Mouse (Mus musculus) midbrain, embryonic 15.5 days (tissue): ENCODE data around the gene Slc17a1. TPM values are rescaled to one million over a fixed set of nuclear protein-coding genes. Genes with fewer than 3 reads are reported as not detected.

Source experiments
- ATAC-seq: fragments of 200-750 bp; cut with Nextera tagmentation; replicated peaks from 2 replicates; pipeline ENCODE4 v1.8.0; 2017; ENCODE audit warnings: moderate TSS enrichment
- H3K27ac ChIP-seq: fragments of 300-500 bp; sonication (generic); 2 replicates; pipeline ENCODE4 v1.5.1; 2015; ENCODE audit warnings: mild to moderate bottlenecking, inconsistent platforms
- H3K27me3 ChIP-seq: fragments of 300-500 bp; sonication (generic); replicated peaks from 2 replicates; pipeline ENCODE4 v1.6.1; 2015; ENCODE audit warnings: inconsistent platforms
- H3K36me3 ChIP-seq: fragments of 300-500 bp; sonication (generic); replicated peaks from 2 replicates; pipeline ENCODE4 v1.6.1; 2015; ENCODE audit warnings: inconsistent platforms
- H3K4me1 ChIP-seq: fragments of 300-500 bp; sonication (generic); 2 replicates; pipeline ENCODE4 v1.6.1; 2015; ENCODE audit warnings: inconsistent platforms
- H3K4me2 ChIP-seq: fragments of 300-500 bp; sonication (generic); 2 replicates; pipeline ENCODE4 v1.6.1; 2015; ENCODE audit warnings: inconsistent platforms, mild to moderate bottlenecking, moderate library complexity
- H3K4me3 ChIP-seq: fragments of 300-500 bp; sonication (generic); 2 replicates; pipeline ENCODE4 v1.5.1; 2015; ENCODE audit warnings: mild to moderate bottlenecking, inconsistent platforms
- H3K9ac ChIP-seq: fragments of 300-500 bp; sonication (generic); 2 replicates; pipeline ENCODE4 v1.6.1; 2015; ENCODE audit warnings: mild to moderate bottlenecking, inconsistent platforms
- H3K9me3 ChIP-seq: fragments of 300-500 bp; sonication (generic); 2 replicates; pipeline ENCODE4 v1.6.1; 2016; ENCODE audit warnings: inconsistent platforms
- WGBS: fragments of 180-500 bp; shearing (Covaris S2); methylation state at CpG from one replicate; pipeline ENCODE4 v1.1.7; 2015; ENCODE audit warnings: mixed read lengths; 5-methylcytosine and 5-hydroxymethylcytosine counted together
- polyA plus RNA-seq: library from polyadenylated mRNA; unstranded; fragments of >200 nt; fragmentation: Nextera tagmentation; extraction: Ambion mirVana; gene quantifications from 2 replicates; pipeline ENCODE4 v1.2.1, GENCODE M21; 2015

The Slc17a1 gene
- polyA plus RNA-seq, 1 experiment from 2014 or later: not detected

DNA sequence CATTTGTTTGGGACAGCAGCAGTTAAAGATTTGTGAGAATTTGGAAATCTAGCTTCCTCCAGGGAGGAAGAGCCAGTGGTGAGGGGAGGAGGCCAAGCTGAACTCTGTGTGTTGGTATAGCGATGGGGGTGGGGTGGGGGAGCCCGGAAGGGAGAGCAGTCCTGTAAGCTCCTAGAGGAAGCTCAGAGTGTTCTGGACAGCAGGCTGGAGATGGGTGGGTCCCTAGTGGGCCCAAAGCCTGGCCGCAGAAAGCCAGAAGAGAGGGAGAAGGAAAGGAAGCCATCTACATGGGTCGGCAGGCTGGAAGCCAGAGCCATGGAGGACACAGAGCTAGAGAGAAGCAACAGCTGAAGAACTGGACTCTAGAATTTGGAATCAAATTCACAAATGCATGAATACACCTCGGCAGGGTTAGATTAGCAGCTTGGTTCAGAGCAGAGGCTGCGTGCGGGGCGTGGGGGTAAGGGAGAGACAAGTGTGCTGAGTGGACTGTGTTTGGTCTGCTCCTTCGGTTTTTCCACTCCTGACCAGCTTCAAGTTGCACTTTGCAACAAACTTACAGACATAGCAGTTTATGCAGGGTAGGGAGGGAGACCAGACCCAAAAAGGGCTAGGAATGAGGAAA lies 1.4 kb upstream of the Slc17a1 start:
- 86% methylated on average over 9 of the region's 9 CpGs for WGBS

DNA sequence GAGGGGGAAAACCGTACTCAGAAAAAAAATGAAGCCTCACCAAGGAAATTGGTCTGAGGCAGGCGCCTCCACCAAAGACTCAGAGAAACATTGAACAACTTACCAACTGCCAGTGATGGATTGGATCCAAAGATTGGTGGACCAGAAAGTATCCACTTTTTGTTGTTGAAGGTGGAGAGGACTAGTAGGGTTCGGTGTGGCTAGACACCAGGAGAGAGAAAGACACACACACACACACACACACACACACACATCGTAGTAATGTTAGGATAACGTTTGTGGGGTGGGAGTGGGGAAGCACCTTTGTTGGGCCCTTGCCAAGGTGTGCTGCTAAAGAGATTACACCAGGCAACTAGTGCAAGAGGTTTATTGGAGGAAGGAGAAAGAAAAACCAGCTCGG lies 550 bp upstream of the Slc17a1 start:
- H3K4me1 ChIP-seq: no peaks in the 10 kb centered on the region
- ATAC-seq: no peak
- H3K9ac ChIP-seq: no peak overlapping the region
- no peaks in the 10 kb centered on the region for H3K27me3 ChIP-seq
- no peaks in the 10 kb centered on the region for H3K9me3 ChIP-seq
- no peaks in the 10 kb centered on the region for H3K36me3 ChIP-seq
- 92% methylated on average over 6 of the region's 6 CpGs for WGBS
- no peak overlapping the region for H3K4me2 ChIP-seq
- H3K4me3 ChIP-seq: no peak overlapping the region
- no peak overlapping the region for H3K27ac ChIP-seq

More for the DNA sequence above, 1.4 kb upstream of the Slc17a1 start:
- Histone ChIP-seq H3K9me3 (no peaks in the 10 kb centered on the region), H3K4me1 (no peaks in the 10 kb centered on the region), H3K4me3 (no peak overlapping the region), H3K27me3 (no peaks in the 10 kb centered on the region), H3K9ac (no peak overlapping the region), H3K4me2 (no peak overlapping the region), H3K27ac (no peak overlapping the region), H3K36me3 (no peaks in the 10 kb centered on the region)
- no peak for ATAC-seq

DNA sequence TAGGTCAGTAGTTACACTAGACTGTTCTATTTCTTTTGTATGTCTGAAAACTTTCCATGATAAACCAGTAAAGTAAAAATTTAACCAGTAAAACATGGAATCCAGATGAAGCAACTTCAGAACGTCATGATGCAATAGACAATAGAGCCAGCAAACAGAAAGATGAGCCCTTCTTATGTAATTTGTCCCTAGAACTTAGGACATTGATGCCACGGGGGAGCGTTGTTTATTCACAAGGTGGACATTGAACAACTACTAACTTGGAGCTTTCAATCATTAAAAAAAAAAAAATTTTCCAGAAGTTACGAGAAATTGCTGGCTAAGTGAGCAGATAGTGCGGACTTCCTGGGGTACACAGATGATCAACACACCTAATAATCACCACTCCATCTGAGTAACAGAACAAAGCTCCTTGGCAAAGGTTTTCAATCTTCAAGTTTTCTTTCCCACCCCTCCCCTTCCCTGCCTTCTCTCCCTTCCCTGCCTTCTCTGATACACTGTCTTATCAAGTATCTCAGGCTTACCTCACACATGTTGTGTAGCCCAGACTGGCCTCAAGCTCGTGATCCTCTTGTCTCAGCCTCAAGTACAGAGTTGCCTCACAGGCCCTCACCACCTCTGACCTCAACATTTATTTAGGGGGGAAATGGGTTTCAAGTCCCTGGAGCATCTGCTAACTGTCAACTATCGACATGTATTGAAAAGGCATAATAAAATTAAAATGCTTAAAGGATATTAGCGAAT lies 1.4 kb downstream of the Slc17a1 start:
- 94% methylated on average over 8 of the region's 8 CpGs for WGBS

DNA sequence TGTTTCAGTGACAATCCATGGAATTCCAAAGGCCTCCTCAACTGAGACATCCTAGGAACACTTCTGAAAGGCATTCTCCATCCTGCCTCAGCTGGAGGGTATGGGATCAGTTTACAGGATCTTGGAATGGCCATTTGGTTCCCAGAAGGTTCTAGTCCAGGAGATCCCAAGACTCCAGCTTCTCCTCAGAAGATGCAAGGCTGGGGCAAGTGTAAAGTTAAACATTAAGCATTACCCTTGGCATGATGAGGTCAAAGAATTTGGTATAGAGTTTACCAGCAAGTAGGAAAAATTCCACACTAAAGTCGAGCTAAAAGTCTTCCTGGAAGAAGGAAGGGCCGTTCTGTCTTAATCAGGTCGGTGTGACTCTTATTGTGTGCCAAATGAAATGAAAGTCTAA lies 2.4 kb downstream of the Slc17a1 start:
- H3K36me3 ChIP-seq: no peaks in the 10 kb centered on the region
- H3K4me1 ChIP-seq: no peaks in the 10 kb centered on the region
- no peak overlapping the region for H3K9ac ChIP-seq
- no peaks in the 10 kb centered on the region for H3K27me3 ChIP-seq
- H3K27ac ChIP-seq: no peak overlapping the region
- H3K4me2 ChIP-seq: no peak overlapping the region
- H3K9me3 ChIP-seq: no peaks in the 10 kb centered on the region
- WGBS: 77% methylated on average over 3 of the region's 3 CpGs
- no peak overlapping the region for H3K4me3 ChIP-seq
- ATAC-seq: no peak

More for the DNA sequence above, 1.4 kb downstream of the Slc17a1 start:
- H3K4me2 ChIP-seq: no peak overlapping the region
- H3K4me3 ChIP-seq: no peak overlapping the region
- no peaks in the 10 kb centered on the region for H3K27me3 ChIP-seq
- no peaks in the 10 kb centered on the region for H3K36me3 ChIP-seq
- no peak overlapping the region for H3K27ac ChIP-seq
- no peak for ATAC-seq
- H3K4me1 ChIP-seq: no peaks in the 10 kb centered on the region
- no peak overlapping the region for H3K9ac ChIP-seq
- no peaks in the 10 kb centered on the region for H3K9me3 ChIP-seq

DNA sequence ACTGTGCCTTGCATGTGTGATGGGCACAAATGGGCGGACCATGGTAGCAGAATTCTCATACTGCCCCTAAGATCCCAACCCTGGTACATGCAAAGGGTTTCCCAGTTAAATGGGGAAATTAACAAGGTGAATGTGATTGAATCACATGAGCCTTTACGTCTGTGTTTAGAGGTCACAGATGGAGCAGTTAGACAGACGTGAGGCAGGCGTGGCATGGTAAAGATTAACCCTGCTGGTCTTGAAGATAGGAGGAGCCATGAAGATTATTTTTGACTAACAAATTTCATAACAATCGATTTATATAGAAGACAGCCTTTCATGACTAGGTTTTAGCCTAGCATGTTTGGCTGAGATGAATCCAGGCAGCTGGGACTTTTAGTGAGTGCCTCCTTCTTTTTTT lies 5.6 kb downstream of the Slc17a1 start:
- WGBS: 88% methylated on average over 5 of the region's 5 CpGs
- no peak for ATAC-seq
- no peak overlapping the region for H3K4me3 ChIP-seq

DNA sequence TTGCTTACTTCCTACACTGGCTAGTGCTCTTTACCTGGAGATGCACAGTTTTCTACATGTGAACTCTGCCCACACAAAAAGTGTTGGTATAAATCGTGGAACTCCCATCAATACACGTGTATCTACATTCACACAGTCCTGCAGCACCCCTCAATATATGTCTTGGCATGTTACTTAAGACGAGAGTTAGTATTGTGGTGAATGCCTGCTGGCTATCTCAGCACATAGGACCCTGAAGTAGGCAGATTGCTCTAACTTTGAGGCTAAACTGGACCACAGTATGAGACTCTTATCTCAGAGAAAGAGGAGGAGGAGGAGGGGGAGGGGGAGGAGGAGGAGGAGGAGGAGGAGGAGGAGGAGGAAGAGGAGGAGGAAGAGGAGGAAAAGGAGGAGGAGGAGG lies 11.6 kb downstream of the Slc17a1 start:
- H3K4me1 ChIP-seq: no peaks in the 10 kb centered on the region
- no peaks in the 10 kb centered on the region for H3K9me3 ChIP-seq
- H3K9ac ChIP-seq: no peak overlapping the region
- ATAC-seq: no peak
- 83% methylated on average over 3 of the region's 3 CpGs for WGBS
- no peaks in the 10 kb centered on the region for H3K27me3 ChIP-seq
- H3K4me2 ChIP-seq: no peak overlapping the region
- no peak overlapping the region for H3K4me3 ChIP-seq
- H3K36me3 ChIP-seq: no peaks in the 10 kb centered on the region
- no peak overlapping the region for H3K27ac ChIP-seq

More for the DNA sequence above, 5.6 kb downstream of the Slc17a1 start:
- Histone ChIP-seq H3K36me3 (no peaks in the 10 kb centered on the region), H3K4me2 (no peak overlapping the region), H3K27ac (no peak overlapping the region), H3K4me1 (no peaks in the 10 kb centered on the region), H3K9ac (no peak overlapping the region), H3K27me3 (no peaks in the 10 kb centered on the region), H3K9me3 (no peaks in the 10 kb centered on the region)

DNA sequence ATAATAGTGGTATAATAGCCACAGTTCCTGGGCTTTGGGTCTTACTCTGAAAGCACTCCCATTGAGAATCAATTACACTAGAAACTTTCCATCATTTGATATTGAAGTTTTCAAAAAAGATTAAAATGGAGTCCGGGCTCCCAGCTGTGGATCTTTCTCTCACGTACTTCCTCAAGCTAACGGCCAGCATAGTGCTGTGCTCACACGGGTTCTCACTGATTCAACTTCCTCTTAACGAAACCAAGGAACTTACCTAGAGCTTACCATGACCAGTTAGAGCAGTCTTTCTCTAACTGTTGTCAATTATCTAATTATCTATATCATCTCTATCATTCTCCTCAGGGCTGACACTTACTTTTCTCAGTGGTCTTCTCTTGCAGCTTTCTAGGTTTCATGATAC lies 12.1 kb downstream of the Slc17a1 start:
- Histone ChIP-seq H3K4me1 (no peaks in the 10 kb centered on the region), H3K9ac (no peak overlapping the region), H3K4me2 (no peak overlapping the region), H3K36me3 (no peaks in the 10 kb centered on the region), H3K9me3 (no peaks in the 10 kb centered on the region), H3K27ac (no peak overlapping the region), H3K4me3 (no peak overlapping the region), H3K27me3 (no peaks in the 10 kb centered on the region)
- 93% methylated on average over 5 of the region's 5 CpGs for WGBS
- no peak for ATAC-seq

DNA sequence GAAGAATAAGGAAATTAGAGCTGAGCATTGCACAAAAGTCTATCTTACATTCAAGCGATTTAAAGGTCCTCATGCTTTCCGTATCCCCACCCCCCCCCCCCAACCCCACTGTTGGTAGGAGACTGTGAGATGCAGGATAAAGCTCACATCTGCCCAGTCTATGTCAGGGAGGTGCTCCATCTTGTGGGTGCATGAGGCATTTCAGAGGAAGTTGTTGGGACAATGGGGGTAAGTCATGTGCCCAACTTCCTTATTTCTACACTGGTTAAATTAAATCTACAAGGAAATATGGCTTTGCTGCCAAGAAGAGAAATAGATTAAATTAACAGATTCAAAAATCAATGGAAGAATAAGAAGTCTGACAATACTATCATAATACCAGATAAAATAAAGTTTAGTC lies 18.0 kb downstream of the Slc17a1 start:
- Histone ChIP-seq H3K27ac (no peak overlapping the region), H3K4me1 (no peaks in the 10 kb centered on the region), H3K27me3 (no peaks in the 10 kb centered on the region), H3K9me3 (no peaks in the 10 kb centered on the region), H3K36me3 (no peaks in the 10 kb centered on the region), H3K9ac (no peak overlapping the region), H3K4me2 (no peak overlapping the region), H3K4me3 (no peak overlapping the region)
- ATAC-seq: no peak
- WGBS: 31% methylated on average over 2 of the region's 2 CpGs

DNA sequence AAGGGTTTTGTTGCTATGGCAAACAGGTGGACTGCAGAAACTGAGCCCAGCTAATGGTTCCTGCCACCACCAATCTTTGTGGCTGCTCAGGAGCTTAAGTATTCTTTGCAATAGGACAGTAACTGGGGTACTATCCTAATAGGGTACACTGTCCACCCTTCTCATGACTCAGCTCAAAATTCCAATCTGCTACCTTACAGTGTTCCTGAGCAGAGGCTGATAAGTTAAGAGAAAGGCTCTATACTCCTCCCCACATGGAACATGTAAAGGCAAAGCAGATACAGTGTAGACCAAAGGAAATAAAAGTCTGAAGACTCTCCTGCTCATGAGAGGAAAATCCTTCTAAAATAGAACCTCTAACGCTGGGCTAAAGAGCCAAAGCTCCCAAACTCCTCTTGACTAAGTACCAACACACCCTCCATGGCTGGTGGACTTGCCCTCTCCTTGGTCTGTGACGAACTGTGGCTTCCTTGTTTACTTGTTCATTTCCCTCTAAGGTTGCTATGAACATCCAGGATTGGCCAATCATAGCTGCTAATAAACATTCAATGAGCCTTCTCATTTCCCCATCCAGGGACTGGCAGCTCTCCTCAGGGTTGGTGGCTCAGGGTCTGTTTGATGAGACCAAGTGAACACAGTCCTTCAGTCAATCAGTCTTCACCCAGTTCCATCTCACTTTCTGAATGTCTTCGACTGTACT lies 19.6 kb downstream of the Slc17a1 start:
- H3K4me1 ChIP-seq: no peaks in the 10 kb centered on the region
- H3K9me3 ChIP-seq: no peaks in the 10 kb centered on the region
- no peak for ATAC-seq
- no peaks in the 10 kb centered on the region for H3K27me3 ChIP-seq
- H3K27ac ChIP-seq: no peak overlapping the region
- no peak overlapping the region for H3K4me3 ChIP-seq
- 88% methylated on average over 3 of the region's 3 CpGs for WGBS
- no peak overlapping the region for H3K9ac ChIP-seq
- H3K4me2 ChIP-seq: no peak overlapping the region
- H3K36me3 ChIP-seq: no peaks in the 10 kb centered on the region

DNA sequence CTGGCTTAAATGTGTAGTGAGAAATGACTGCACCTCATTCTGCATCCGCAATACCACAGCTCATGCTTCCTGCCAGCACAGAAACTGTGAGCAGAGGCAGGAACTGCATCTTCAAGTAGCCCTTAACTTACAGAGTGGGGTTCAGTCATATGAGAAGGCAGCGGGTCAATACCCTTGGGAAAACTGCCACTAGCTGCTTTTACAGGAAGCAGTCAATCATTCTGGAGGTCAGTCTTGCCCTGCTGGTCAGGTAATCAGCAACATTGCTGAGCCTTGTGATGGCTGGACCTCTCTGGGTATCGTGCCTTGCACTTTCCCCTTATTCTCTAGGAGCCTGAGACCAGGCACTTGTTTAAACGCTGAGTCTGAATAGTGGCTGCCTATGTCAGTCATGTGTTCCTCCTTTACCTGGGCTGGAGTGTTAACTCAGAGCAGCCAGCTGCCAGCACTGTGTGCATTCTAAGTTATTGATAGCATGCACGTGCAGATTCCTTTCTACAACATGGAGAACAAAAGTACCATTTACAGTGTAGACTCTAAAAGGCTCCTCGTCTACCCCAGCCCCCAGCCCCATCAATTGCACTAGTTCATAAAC lies 21.6 kb downstream of the Slc17a1 start:
- no peaks in the 10 kb centered on the region for H3K9me3 ChIP-seq
- WGBS: 79% methylated on average over 6 of the region's 6 CpGs
- H3K4me3 ChIP-seq: no peak overlapping the region
- no peak overlapping the region for H3K9ac ChIP-seq
- no peak for ATAC-seq
- peaks cover 8% of the 10 kb centered on the region; the same call in 1 of the 2 replicates for H3K4me1 ChIP-seq
- H3K27ac ChIP-seq: no peak overlapping the region
- H3K27me3 ChIP-seq: no peaks in the 10 kb centered on the region
- no peak overlapping the region for H3K4me2 ChIP-seq
- H3K36me3 ChIP-seq: no peaks in the 10 kb centered on the region

DNA sequence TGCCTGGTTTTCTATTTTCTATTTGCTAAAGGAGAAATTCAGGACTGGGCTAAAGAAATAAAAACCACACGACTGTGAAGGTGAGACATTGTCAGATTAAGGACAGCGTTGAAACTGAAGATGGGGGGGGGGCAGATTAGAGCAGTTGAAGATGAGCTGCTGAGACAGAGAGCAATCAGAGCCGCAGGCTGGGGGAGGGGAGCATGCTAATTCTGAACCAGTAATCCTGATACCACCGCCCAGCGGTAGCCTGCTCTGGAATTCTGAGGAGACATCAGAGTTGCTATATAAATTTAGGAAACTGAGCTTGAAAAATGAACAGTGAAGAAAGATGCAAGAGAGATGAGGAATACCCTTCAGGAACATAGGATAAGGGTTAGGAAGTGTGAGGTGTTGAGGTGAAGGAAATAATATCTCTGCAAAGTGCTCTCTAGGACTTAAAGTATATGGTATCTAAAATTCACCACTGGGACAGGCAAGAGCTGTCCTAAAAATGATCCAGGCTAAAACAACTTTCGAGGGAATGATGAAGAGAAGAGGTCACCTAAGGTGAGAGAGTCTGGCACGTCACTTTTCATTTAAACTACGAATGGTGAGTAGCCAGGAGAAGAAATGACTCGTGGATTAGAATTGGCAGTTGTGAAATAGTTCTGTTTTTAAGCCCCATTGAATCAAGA lies 25.2 kb downstream of the Slc17a1 start:
- Histone ChIP-seq H3K27ac (no peak overlapping the region), H3K9ac (no peak overlapping the region), H3K4me2 (peak overlapping the region; percentile 26; the same call in 1 of the 2 replicates), H3K36me3 (no peaks in the 10 kb centered on the region), H3K27me3 (no peaks in the 10 kb centered on the region), H3K4me3 (no peak overlapping the region), H3K9me3 (no peaks in the 10 kb centered on the region), H3K4me1 (peaks cover 8% of the 10 kb centered on the region; the same call in 1 of the 2 replicates)
- WGBS: 11% methylated on average over 9 of the region's 9 CpGs
- no peak for ATAC-seq

DNA sequence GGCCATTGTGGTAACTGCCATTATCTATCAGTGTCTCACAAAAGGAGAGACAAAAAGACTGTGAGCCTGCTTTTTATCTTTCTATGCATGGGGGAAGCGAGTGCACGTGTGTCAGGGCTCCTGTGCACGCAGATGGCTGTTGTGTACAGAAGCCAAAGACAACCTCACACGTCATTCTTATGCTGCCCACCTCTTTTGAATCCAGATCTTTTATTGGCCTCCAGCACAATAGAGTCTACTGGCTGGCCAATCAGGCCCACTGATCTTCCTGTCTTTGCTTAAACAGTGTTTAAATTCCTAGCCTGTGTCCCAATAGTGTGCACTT lies 25.7 kb downstream of the Slc17a1 start:
- Histone ChIP-seq H3K27me3 (no peaks in the 10 kb centered on the region), H3K4me1 (peaks cover 8% of the 10 kb centered on the region; the same call in 1 of the 2 replicates), H3K9me3 (no peaks in the 10 kb centered on the region), H3K4me2 (peak overlapping the region; percentile 26; the same call in 1 of the 2 replicates), H3K36me3 (no peaks in the 10 kb centered on the region), H3K4me3 (no peak overlapping the region), H3K9ac (no peak overlapping the region), H3K27ac (no peak overlapping the region)
- peak; percentile 78 for ATAC-seq
- 13% methylated on average over 4 of the region's 4 CpGs for WGBS
